Mouse (Mus musculus) stomach, embryonic 14.5 days (tissue): ENCODE measurements around the gene Fam243. TPM values are rescaled to one million over a fixed set of nuclear protein-coding genes. Genes with fewer than 3 reads are reported as not detected.

Experiments
- ATAC-seq: fragments of 200-750 bp; cut with Nextera tagmentation; 2 replicates; pipeline ENCODE4 v1.8.0; 2017; ENCODE audit warnings: low read depth, moderate TSS enrichment; ENCODE audit not compliant: insufficient number of reproducible peaks, insufficient read depth, low FRiP score
- H3K27ac ChIP-seq: fragments of 300-500 bp; sonication (generic); 2 replicates; pipeline ENCODE4 v1.5.1; 2014; ENCODE audit warnings: mild to moderate bottlenecking, low read length, moderate library complexity, mixed read lengths
- H3K27me3 ChIP-seq: fragments of 300-500 bp; sonication (generic); 2 replicates; pipeline ENCODE4 v1.6.1; 2014; ENCODE audit warnings: low read length, control low read depth, mixed read lengths; ENCODE audit not compliant: control insufficient read depth, insufficient read depth
- H3K36me3 ChIP-seq: fragments of 300-500 bp; sonication (generic); 2 replicates; pipeline ENCODE4 v1.6.1; 2014; ENCODE audit warnings: mild to moderate bottlenecking, control low read depth, low read length, moderate library complexity, mixed read lengths; ENCODE audit not compliant: control insufficient read depth, insufficient read depth
- H3K4me1 ChIP-seq: fragments of 300-500 bp; sonication (generic); 2 replicates; pipeline ENCODE4 v1.6.1; 2014; ENCODE audit warnings: low read length, control low read depth, mixed read lengths; ENCODE audit not compliant: control insufficient read depth, insufficient read depth
- H3K4me2 ChIP-seq: fragments of 300-500 bp; sonication (generic); replicated peaks from 2 replicates; pipeline ENCODE4 v1.6.1; 2014; ENCODE audit warnings: low read depth, low read length, control low read depth
- H3K4me3 ChIP-seq: fragments of 300-500 bp; sonication (generic); 2 replicates; pipeline ENCODE4 v1.5.1; 2014; ENCODE audit warnings: low read depth, low read length, control low read depth
- H3K9ac ChIP-seq: fragments of 300-500 bp; sonication (generic); replicated peaks from 2 replicates; pipeline ENCODE4 v1.6.1; 2014; ENCODE audit warnings: low read depth, mild to moderate bottlenecking, control low read depth, low read length, moderate library complexity, mixed read lengths
- H3K9me3 ChIP-seq: fragments of 300-500 bp; sonication (generic); 2 replicates; pipeline ENCODE4 v1.6.1; 2016; ENCODE audit warnings: low read depth, low read length, control low read depth; ENCODE audit not compliant: control insufficient read depth
- WGBS: fragments of 180-500 bp; shearing (Covaris S2); extraction: QIAGEN DNeasy Blood & Tissue Kit; methylation state at CpG from one replicate; pipeline ENCODE4 v1.1.7; 2014; 5-methylcytosine and 5-hydroxymethylcytosine counted together
- polyA plus RNA-seq: library from polyadenylated mRNA; unstranded; fragments of >200 nt; fragmentation: Nextera tagmentation; extraction: Ambion mirVana; gene quantifications from 2 replicates; pipeline ENCODE4 v1.2.1, GENCODE M21; 2014

Gene Fam243
- polyA plus RNA-seq, 1 experiment from 2014 or later: not detected

DNA sequence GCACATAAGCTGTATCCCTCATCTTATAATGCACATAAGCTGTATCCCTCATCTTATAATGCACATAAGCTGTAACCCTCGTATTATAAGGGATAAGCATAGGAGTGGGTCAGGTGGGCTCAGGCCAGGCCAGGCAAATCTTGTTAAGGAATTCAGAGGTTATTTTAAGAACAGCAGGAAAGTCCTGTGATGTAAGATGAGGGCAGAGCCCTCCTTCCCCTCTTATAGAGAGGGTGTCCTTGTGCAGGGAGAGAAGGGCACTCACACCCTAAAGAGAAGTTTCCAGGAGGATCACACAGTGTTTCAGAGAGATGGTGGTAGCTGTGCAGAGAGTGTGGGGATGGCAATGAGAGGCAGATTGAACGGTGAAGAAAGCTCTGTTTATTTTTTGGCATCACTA, 25.9 kb downstream of the Fam243 start:
- H3K27me3 ChIP-seq: no peaks in the 10 kb centered on the region
- H3K4me3 ChIP-seq: no peak overlapping the region
- 54% methylated on average over 2 of the region's 2 CpGs for WGBS
- no peaks in the 10 kb centered on the region for H3K4me1 ChIP-seq
- no peak overlapping the region for H3K9ac ChIP-seq
- no peak overlapping the region for H3K27ac ChIP-seq
- no peaks in the 10 kb centered on the region for H3K9me3 ChIP-seq
- no peaks in the 10 kb centered on the region for H3K36me3 ChIP-seq
- ATAC-seq: no peak
- no peak overlapping the region for H3K4me2 ChIP-seq

DNA sequence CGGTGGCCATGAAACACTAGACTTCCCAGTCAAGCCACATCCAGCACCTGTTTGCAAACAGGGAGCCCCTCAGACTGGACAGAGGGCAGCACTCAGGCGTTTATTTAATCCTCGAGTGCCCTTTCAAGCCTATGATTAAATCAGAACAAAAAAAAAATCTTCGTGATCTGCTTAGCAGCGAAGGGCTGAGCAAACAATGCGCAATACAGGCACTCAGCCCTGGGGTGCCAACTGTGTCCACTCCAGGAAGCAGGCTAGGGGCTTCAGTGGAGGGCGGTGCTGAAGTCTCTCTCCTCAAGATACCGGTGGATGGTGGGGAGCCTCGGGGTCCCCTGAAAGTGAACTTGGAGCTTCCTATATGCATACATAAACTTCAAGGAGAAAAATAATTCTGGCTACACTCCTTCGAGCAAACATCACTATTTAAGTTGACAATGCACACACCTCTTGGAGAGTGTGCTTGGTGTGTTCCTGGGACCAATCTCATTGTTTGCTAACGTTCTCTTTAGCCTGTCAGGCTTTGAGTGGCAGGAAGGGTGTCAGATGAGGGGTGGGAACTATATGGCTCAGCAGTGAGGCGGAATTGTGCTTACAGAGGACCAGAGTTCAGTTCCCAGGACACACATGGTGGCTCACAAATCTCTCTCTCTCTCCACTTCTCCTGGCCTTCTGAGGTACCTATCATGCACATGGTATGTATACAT, 26.8 kb downstream of the Fam243 start:
- no peak overlapping the region for H3K9ac ChIP-seq
- 43% methylated on average over 12 of the region's 12 CpGs for WGBS

DNA sequence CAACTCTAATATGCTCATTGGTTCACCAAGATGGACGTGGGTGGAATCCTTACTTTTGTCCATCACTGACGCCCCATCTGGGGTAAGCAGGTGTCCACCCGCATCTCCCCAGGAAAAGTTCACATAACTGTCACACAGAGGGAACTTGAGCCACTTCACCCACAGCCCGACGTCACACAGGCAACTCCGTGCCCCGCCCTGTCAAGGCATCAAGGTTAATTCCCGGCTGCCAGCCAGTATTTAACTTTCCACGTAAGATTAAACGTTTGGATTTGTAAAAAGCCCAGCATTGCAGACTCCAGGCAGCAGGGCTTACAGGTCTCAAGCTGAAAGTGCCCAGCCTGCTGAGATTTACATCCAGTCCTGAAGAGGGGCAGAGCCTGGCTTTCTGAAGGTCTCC, 29.1 kb downstream of the Fam243 start, which contains the start of gene Kcne2:
Gene Kcne2, plus strand, starts transcription at position 289 of the 400 bp plus-strand sequence.
- no peaks in the 10 kb centered on the region for H3K9me3 ChIP-seq
- WGBS: 38% methylated on average over 10 of the region's 10 CpGs
- ATAC-seq: no peak

More for the DNA sequence above, 26.8 kb downstream of the Fam243 start:
- Histone ChIP-seq H3K4me1 (no peaks in the 10 kb centered on the region), H3K27ac (no peak overlapping the region), H3K36me3 (no peaks in the 10 kb centered on the region), H3K9me3 (no peaks in the 10 kb centered on the region), H3K4me2 (no peak overlapping the region), H3K4me3 (no peak overlapping the region), H3K27me3 (no peaks in the 10 kb centered on the region)
- peak; percentile 42; the same call in 1 of the 2 replicates for ATAC-seq

DNA sequence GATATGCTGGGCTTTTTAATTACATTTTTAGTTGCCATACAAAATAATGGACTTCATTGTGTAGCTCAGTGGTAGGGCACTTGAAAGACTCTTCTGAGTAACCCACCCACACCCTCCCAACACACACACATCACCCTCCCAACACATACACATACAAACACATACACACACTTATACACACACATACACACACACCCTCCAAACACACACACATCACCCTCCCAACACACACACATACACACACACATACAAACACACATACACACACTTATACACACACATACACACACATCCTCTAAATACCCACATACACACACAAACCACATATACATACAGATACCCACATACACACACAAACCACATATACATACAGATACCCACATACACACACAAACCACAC, 31.2 kb downstream of the Fam243 start:
- no peaks in the 10 kb centered on the region for H3K36me3 ChIP-seq
- H3K4me3 ChIP-seq: no peak overlapping the region
- no peaks in the 10 kb centered on the region for H3K27me3 ChIP-seq
- no peaks in the 10 kb centered on the region for H3K4me1 ChIP-seq
- no peak overlapping the region for H3K27ac ChIP-seq
- H3K4me2 ChIP-seq: no peak overlapping the region
- no peak overlapping the region for H3K9ac ChIP-seq
- H3K9me3 ChIP-seq: no peaks in the 10 kb centered on the region
- no peak for ATAC-seq

More for the DNA sequence above, 29.1 kb downstream of the Fam243 start, which contains the start of gene Kcne2:
- H3K4me1 ChIP-seq: no peaks in the 10 kb centered on the region
- no peak within 1 kb of the TSS for H3K9ac ChIP-seq
- no peaks in the 10 kb centered on the region for H3K36me3 ChIP-seq
- H3K4me3 ChIP-seq: no peak within 1 kb of the TSS
- H3K4me2 ChIP-seq: no peak within 1 kb of the TSS
- H3K27me3 ChIP-seq: no peaks in the 10 kb centered on the region
- no peak within 1 kb of the TSS for H3K27ac ChIP-seq

DNA sequence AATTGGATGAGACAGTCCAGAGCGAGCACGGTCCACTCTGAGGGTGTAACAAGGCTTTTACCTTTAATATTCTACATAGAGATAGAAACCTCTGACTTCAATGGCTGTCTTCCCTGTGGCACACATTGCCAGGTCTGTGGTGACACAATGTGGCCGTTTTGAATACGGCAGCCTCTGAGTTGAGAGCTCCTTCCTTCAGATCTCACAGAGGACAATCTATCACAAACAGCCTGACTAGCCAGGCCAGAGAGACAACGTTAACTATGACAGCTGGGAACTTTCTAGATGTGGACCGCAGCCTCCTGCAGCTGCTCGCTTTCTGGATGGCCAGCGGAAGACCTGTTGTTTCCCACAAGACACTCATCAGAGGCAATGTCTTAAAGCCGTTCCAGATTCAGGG, 32.5 kb downstream of the Fam243 start:
- Histone ChIP-seq H3K27ac (no peak overlapping the region), H3K27me3 (no peaks in the 10 kb centered on the region), H3K4me2 (no peak overlapping the region), H3K9ac (no peak overlapping the region), H3K36me3 (no peaks in the 10 kb centered on the region), H3K9me3 (no peaks in the 10 kb centered on the region), H3K4me3 (no peak overlapping the region), H3K4me1 (no peaks in the 10 kb centered on the region)
- WGBS: 65% methylated on average over 9 of the region's 9 CpGs
- no peak for ATAC-seq

DNA sequence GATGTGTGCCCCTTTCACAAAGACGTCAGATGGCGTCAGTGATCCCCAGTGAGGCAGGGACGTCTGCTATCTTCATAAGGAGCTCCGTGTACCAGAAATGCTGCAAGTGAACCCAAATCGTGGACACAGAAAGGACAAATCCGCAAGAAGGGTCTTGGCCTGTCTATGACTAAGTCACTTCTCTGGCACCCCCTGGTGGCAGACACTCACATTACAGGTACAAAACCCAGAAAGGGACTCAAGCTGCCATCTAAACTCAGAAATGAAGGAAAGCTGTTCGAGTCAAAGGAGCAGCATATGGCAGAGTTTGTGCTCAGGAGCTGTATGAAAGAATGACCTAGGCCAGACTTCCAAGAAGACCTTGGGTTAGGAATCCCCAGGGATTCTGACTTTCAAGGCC, 34.6 kb downstream of the Fam243 start:
- H3K4me3 ChIP-seq: no peak overlapping the region
- 14% methylated on average over 7 of the region's 7 CpGs for WGBS
- no peaks in the 10 kb centered on the region for H3K9me3 ChIP-seq
- no peak for ATAC-seq
- no peak overlapping the region for H3K27ac ChIP-seq
- H3K4me2 ChIP-seq: no peak overlapping the region
- no peaks in the 10 kb centered on the region for H3K4me1 ChIP-seq
- H3K36me3 ChIP-seq: no peaks in the 10 kb centered on the region
- H3K27me3 ChIP-seq: no peaks in the 10 kb centered on the region
- H3K9ac ChIP-seq: no peak overlapping the region

DNA sequence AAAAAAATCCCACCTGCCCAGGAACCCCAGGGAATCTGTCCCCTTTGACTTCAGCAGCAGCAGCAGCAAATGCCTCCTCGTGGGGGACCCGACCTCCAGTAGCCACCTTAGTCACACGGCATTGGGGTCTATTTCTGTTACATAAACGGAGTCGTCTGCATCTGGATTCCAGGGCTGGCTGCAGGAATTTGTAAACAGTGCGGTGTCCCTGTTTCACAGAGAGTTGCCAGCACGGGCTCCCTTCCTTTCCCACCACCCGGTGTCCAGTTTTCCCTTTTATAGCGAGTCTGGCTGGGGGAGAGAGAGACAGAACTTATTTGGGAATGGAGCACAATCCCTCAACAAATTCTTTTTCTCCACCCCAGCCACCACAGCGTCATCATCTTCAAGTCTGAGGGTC, 36.2 kb downstream of the Fam243 start:
- no peaks in the 10 kb centered on the region for H3K36me3 ChIP-seq

DNA sequence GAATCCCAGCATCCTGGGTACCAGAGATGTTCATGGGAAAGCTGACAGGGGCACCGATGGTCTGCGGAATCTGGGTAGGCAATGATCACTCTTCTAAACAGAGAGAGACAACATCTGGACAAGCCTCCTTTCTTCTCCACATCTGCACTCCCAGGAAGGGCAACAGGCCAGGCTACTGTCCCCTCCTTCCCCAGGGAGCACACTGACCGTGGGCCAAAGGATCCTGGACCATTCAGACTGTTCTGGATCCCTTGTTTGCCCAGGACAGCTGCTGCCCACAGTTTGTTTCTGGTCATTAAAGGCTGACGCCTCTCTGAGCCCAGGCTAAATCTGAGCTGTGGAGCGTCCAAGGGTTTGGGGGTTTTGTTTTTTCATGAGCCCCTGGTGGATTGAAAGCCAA, 38.6 kb downstream of the Fam243 start:
- Histone ChIP-seq H3K9ac (no peak overlapping the region), H3K36me3 (no peaks in the 10 kb centered on the region), H3K4me2 (no peak overlapping the region), H3K4me1 (no peaks in the 10 kb centered on the region), H3K9me3 (no peaks in the 10 kb centered on the region), H3K27me3 (no peaks in the 10 kb centered on the region), H3K27ac (no peak overlapping the region), H3K4me3 (no peak overlapping the region)
- 83% methylated on average over 5 of the region's 5 CpGs for whole genome bisulfite sequencing
- ATAC-seq: no peak

More for the DNA sequence above, 36.2 kb downstream of the Fam243 start:
- Histone ChIP-seq H3K9me3 (no peaks in the 10 kb centered on the region), H3K27ac (no peak overlapping the region), H3K4me3 (no peak overlapping the region), H3K4me2 (no peak overlapping the region), H3K4me1 (no peaks in the 10 kb centered on the region), H3K27me3 (no peaks in the 10 kb centered on the region), H3K9ac (no peak overlapping the region)
- 23% methylated on average over 10 of the region's 10 CpGs for WGBS
- no peak for ATAC-seq

DNA sequence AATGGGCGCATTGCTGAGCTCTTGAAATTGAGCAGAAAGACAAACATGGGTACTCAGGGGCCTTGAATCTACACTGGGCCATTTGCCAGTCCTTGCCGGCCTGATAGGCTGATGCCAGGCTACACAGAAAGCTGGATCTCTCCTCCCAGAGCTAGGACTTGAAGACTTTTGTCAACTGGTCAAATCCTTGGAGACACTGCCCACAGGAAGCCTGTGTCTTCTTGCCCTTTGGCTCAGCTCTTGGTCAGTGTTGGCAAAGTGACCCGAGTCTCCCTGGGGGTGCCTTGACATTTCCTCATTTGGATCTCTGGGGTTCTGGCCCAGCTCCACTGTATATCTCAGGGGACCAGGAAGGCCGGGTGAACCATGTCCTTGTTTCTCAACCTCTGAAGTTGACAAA, 45.7 kb downstream of the Fam243 start:
- Histone ChIP-seq H3K9me3 (no peaks in the 10 kb centered on the region), H3K4me1 (no peaks in the 10 kb centered on the region), H3K4me2 (no peak overlapping the region), H3K27ac (no peak overlapping the region), H3K9ac (no peak overlapping the region), H3K27me3 (no peaks in the 10 kb centered on the region), H3K36me3 (no peaks in the 10 kb centered on the region), H3K4me3 (no peak overlapping the region)
- WGBS: 78% methylated on average over 4 of the region's 4 CpGs
- ATAC-seq: no peak
